ENCODE assay signal across 10 mouse cellular contexts in the genomic region with DNA sequence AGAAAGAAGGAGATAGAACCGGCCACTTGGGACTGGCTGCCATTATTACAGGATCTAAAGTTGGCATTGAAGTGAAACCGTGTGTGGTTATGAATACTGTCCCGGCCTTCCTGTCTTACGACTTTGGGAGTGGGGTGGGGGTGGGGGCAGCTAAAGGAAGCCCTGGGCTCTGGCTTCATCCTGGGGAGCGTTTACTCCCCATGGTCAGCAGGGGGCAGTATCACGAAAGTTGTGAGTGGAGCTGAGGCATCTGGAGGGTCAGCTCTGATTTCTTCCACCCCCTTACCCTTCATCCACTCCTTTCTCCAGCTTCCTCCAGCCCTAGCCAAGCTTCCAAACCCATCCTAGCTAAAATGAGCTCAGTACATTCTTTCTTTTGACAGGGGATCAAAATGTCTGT.
DNase-seq lines count a peak whose midpoint lies in the region; TF ChIP-seq lines count a peak whose summit lies in the region.
"Had no signal": no experiment of that assay in that cellular context is flagged by ENCODE, and none has a peak within 500 bp of the region (broad histone marks: within the 10 kb centered on the region; RNA-seq: fewer than 3 reads in every experiment).

No protein-coding gene starts in this region.

- no peak overlapping the region for H3K27ac ChIP-seq in cerebellum, adult 2 months (ENCODE audit: insufficient read depth, low read length)
- H3K27ac ChIP-seq: heart, embryonic 15.5 days had no signal

- TF ChIP-seq POLR2A in cerebellum, adult 2 months (IDR thresholded peaks at IDR 0.05; ENCODE audit: borderline replicate concordance, insufficient read depth, low read length): no peak

- H3K4me1 ChIP-seq in cerebellum, adult 2 months (ENCODE audit: control insufficient read depth, insufficient read depth, low read length): no peaks in the 10 kb centered on the region
- H3K4me1 ChIP-seq: heart, embryonic 15.5 days had no signal

- no peak overlapping the region for H3K4me3 ChIP-seq in cerebellum, adult 2 months (replicated peaks; ENCODE audit: insufficient read depth, low read depth, low read length)
- H3K4me3 ChIP-seq: heart, embryonic 15.5 days had no signal

- no peaks in the 10 kb centered on the region for H3K27me3 ChIP-seq in cerebellum, adult 2 months (ENCODE audit: control insufficient read depth, insufficient read depth, low read length)
- H3K27me3 ChIP-seq: heart, embryonic 15.5 days had no signal

- WGBS in cerebellum, adult 2 months: 43% methylated on average over 6 of the region's 6 CpGs

- peak in 1 of 2 experiments; percentile 3 for DNase-seq in cerebellum, adult 2 months
- DNase-seq in cerebellum, postnatal 4 days (ENCODE audit: low spot score in 2 of 2): no peak
- DNase-seq in layer of hippocampus, postnatal 25 days (ENCODE audit: extremely low spot score in 1 of 2, low spot score in 1 of 2): peak; percentile 12 to 29
- no peak for DNase-seq in layer of hippocampus, adult 9-11 months
- peak; percentile 24 for DNase-seq in NIH3T3 (ENCODE audit: low read depth)
- peak; percentile 26 for DNase-seq in mesoderm, embryonic 11.5 days (ENCODE audit: low read depth, low spot score)
- DNase-seq in urinary bladder, postnatal 25 days (ENCODE audit: low spot score): no peak
- no peak for DNase-seq in adipocyte (ENCODE audit: low spot score)
- DNase-seq: layer of hippocampus, postnatal 36 days had no signal

- TF ChIP-seq CTCF in cerebellum, adult 2 months (IDR thresholded peaks at IDR 0.05; ENCODE audit: borderline replicate concordance, insufficient read depth, low read depth, low read length): peak; percentile 59

Comparison
In these comparisons a context has a peak if more than half of its experiments do, and no peak if none do; other contexts are left out.
1. DNase-seq: peak in layer of hippocampus, postnatal 25 days (2 of 2), NIH3T3 (single experiment) and mesoderm, embryonic 11.5 days (single experiment); none in cerebellum, postnatal 4 days (0 of 2), layer of hippocampus, adult 9-11 months (single experiment), urinary bladder, postnatal 25 days (single experiment) and adipocyte (single experiment).